Comparison of ENCODE assay signal across 11 mouse cellular contexts in genomic region chr16:43951591-43951990, GRCm38 (mm10). TPM values are rescaled to one million over a fixed set of nuclear protein-coding genes. Genes with fewer than 3 reads are reported as not detected.
DNase-seq lines count a peak whose midpoint lies in the region; ATAC-seq and TF ChIP-seq lines count a peak whose summit lies in the region.
"Had no signal": no experiment of that assay in that cellular context is flagged by ENCODE, and none has a peak within 500 bp of the region (broad histone marks: within the 10 kb centered on the region; RNA-seq: fewer than 3 reads in every experiment).

No protein-coding gene starts in this region.

- peaks cover 8 to 34% of the 10 kb centered on the region in 2 experiments for H3K4me1 ChIP-seq in CH12.LX (ENCODE audit: control insufficient read depth in 1 of 2, insufficient read depth in 2 of 2)
- H3K4me1 ChIP-seq: midbrain, embryonic 15.5 days had no signal

- H3K79me2 ChIP-seq in CH12.LX (replicated peaks; ENCODE audit: control insufficient read depth, extremely low read depth, insufficient read depth, poor library complexity, severe bottlenecking): no peaks in the 10 kb centered on the region

- no peak; the same call in 1 of the 2 replicates for TF ChIP-seq RAD21 in CH12.LX (IDR thresholded peaks at IDR 0.05; ENCODE audit: low read depth, low read length)

- no peak overlapping the region for H3K4me2 ChIP-seq in CH12.LX (ENCODE audit: insufficient read depth, low read depth, poor library complexity, severe bottlenecking)
- H3K4me2 ChIP-seq: midbrain, embryonic 15.5 days had no signal

- dilution Hi-C loops in CH12.LX (cut with MboI; ENCODE audit: extremely low pct_ligation_motif_present, extremely low pct_unique_long_range_greater_than_20kb, low sequenced_read_pairs): no loop called here

- intact Hi-C loops in heart, postnatal 10 days (cut with DNase I): no loop called here

- in situ Hi-C loops in CH12.LX (cut with MboI; ENCODE audit: low pct_ligation_motif_present, low pct_unique_long_range_greater_than_20kb, low sequenced_read_pairs): no loop called here

- TF ChIP-seq POLR2A in CH12.LX (IDR thresholded peaks at IDR 0.05; ENCODE audit: low read depth, low read length): no peak

- H3K9me3 ChIP-seq in CH12.LX (replicated peaks; ENCODE audit: low read length): no peaks in the 10 kb centered on the region
- H3K9me3 ChIP-seq: midbrain, embryonic 15.5 days had no signal

- no peaks in the 10 kb centered on the region for H3K27me3 ChIP-seq in CH12.LX (replicated peaks)
- H3K27me3 ChIP-seq: midbrain, embryonic 15.5 days had no signal

- no peak overlapping the region for H3K4me3 ChIP-seq in CH12.LX (replicated peaks in 1 of 3; ENCODE audit: low read depth in 2 of 3, low read length in 2 of 3, poor library complexity in 1 of 3)
- H3K4me3 ChIP-seq: heart, adult 2 months; midbrain, embryonic 15.5 days had no signal

- peak; percentile 93 for TF ChIP-seq EP300 in CH12.LX (IDR thresholded peaks at IDR 0.05; ENCODE audit: low read length)

- no peak overlapping the region for H3K27ac ChIP-seq in CH12.LX (ENCODE audit: insufficient read depth, low read depth)
- H3K27ac ChIP-seq: heart, adult 2 months; midbrain, embryonic 15.5 days had no signal

- no peak for TF ChIP-seq CTCF in CH12.LX (conservative IDR thresholded peaks at IDR 0.05 in 1 of 2, IDR thresholded peaks at IDR 0.05 in 1 of 2; ENCODE audit: low read depth in 2 of 2, low read length in 2 of 2)

- peaks cover 3 to 44% of the 10 kb centered on the region in 2 experiments for H3K36me3 ChIP-seq in CH12.LX (replicated peaks in 1 of 2; ENCODE audit: control insufficient read depth in 1 of 2, insufficient read depth in 1 of 2, low read length in 1 of 2)
- H3K36me3 ChIP-seq: midbrain, embryonic 15.5 days had no signal

- H3K9ac ChIP-seq in CH12.LX (ENCODE audit: insufficient read depth, low read depth): no peak overlapping the region
- H3K9ac ChIP-seq: midbrain, embryonic 15.5 days had no signal

- peak; percentile 75 to 88; a peak in 3 of 4 replicates for ATAC-seq in hematopoietic stem cell, adult 5-6 weeks (replicated peaks in 1 of 2; ENCODE audit: insufficient read depth in 1 of 2, low FRiP score in 2 of 2, low TSS enrichment in 1 of 2, low read depth in 1 of 2, poor library complexity in 2 of 2, severe bottlenecking in 2 of 2)
- ATAC-seq in monocyte, adult 5-6 weeks (replicated peaks; ENCODE audit: insufficient number of reproducible peaks, low FRiP score, low TSS enrichment, poor library complexity, severe bottlenecking): peak; percentile 97
- ATAC-seq: midbrain, embryonic 15.5 days had no signal

- DNase-seq in heart, adult 8-10 months (ENCODE audit: low spot score): peak; percentile 36
- no peak for DNase-seq in heart, postnatal 10 days
- DNase-seq in CH12.LX (ENCODE audit: extremely low read depth): peak; percentile 82
- DNase-seq in urinary bladder, postnatal 14 days (ENCODE audit: low spot score): no peak
- DNase-seq in embryo, embryonic 11 days: no peak
- no peak for DNase-seq in cerebellum, postnatal 10 days
- DNase-seq: cerebellum, postnatal 36 days had no signal

TF ChIP-seq in CH12.LX, 34 proteins besides CTCF, POLR2A, EP300 and RAD21:
- TF ChIP-seq CHD1 (IDR thresholded peaks at IDR 0.05; ENCODE audit: low read depth, low read length): no peak
- TF ChIP-seq PAX5 (IDR thresholded peaks at IDR 0.05; ENCODE audit: low read length): no peak
- TF ChIP-seq ETS1 (conservative IDR thresholded peaks at IDR 0.05; ENCODE audit: low read depth, low read length): peak; percentile 35; the same call in 1 of the 2 replicates
- no peak for TF ChIP-seq ZNF384 (IDR thresholded peaks at IDR 0.05; ENCODE audit: low read depth, low read length)
- TF ChIP-seq MAX (IDR thresholded peaks at IDR 0.05; ENCODE audit: low read length): peak; percentile 56; the same call in 1 of the 2 replicates
- 0 out of 2 replicates have a peak, but pooled peaks have one; percentile 42 for TF ChIP-seq SIN3A (IDR thresholded peaks at IDR 0.05; ENCODE audit: low read length)
- TF ChIP-seq JUN (IDR thresholded peaks at IDR 0.05; ENCODE audit: insufficient read depth, low read depth, low read length): no peak
- TF ChIP-seq TBP (conservative IDR thresholded peaks at IDR 0.05; ENCODE audit: low read depth, low read length): no peak
- peak; percentile 40 for TF ChIP-seq NRF1 (IDR thresholded peaks at IDR 0.05; ENCODE audit: low read depth, low read length)
- no peak for TF ChIP-seq NELFE (IDR thresholded peaks at IDR 0.05; ENCODE audit: low read depth, low read length)
- TF ChIP-seq JUND (conservative IDR thresholded peaks at IDR 0.05; ENCODE audit: low read depth, low read length): no peak
- no peak for TF ChIP-seq ZMIZ1 (IDR thresholded peaks at IDR 0.05; ENCODE audit: low read depth, low read length)
- no peak for TF ChIP-seq MEF2A (IDR thresholded peaks at IDR 0.05; ENCODE audit: borderline replicate concordance, low read depth, low read length)
- no peak for TF ChIP-seq UBTF (IDR thresholded peaks at IDR 0.05; ENCODE audit: low read depth, low read length)
- peak; percentile 82 for TF ChIP-seq RCOR1 (conservative IDR thresholded peaks at IDR 0.05; ENCODE audit: low read depth, low read length)
- peak; percentile 51 for TF ChIP-seq ELF1 (IDR thresholded peaks at IDR 0.05; ENCODE audit: low read depth, low read length)
- TF ChIP-seq GABPA (IDR thresholded peaks at IDR 0.05; ENCODE audit: insufficient replicate concordance, low read depth, low read length): no peak
- no peak for TF ChIP-seq HCFC1 (IDR thresholded peaks at IDR 0.05; ENCODE audit: low read depth, low read length)
- TF ChIP-seq BHLHE40 (IDR thresholded peaks at IDR 0.05; ENCODE audit: low read depth, low read length): peak; percentile 79
- TF ChIP-seq MXI1 (IDR thresholded peaks at IDR 0.05; ENCODE audit: low read depth, low read length): 0 out of 2 replicates have a peak, but pooled peaks have one; percentile 46
- peak; percentile 96 for TF ChIP-seq IRF4 (IDR thresholded peaks at IDR 0.05; ENCODE audit: low read depth, low read length)
- no peak for TF ChIP-seq MAZ (IDR thresholded peaks at IDR 0.05; ENCODE audit: low read depth, low read length)
- TF ChIP-seq MAFK (IDR thresholded peaks at IDR 0.05; ENCODE audit: insufficient replicate concordance, low read length): no peak
- TF ChIP-seq MYC (IDR thresholded peaks at IDR 0.05; ENCODE audit: low read depth, low read length): peak; percentile 29; the same call in 1 of the 2 replicates
- TF ChIP-seq TCF12 (IDR thresholded peaks at IDR 0.05; ENCODE audit: low read depth, low read length): peak; percentile 73
- no peak for TF ChIP-seq SMC3 (IDR thresholded peaks at IDR 0.05; ENCODE audit: low read depth, low read length)
TF ChIP-seq in CH12.LX: peak in this region for 11.

RNA-seq across cellular contexts. Expression of gene Qtrt2, which starts 25.0 kb away (rescaled TPM):
- 10 to 100 TPM in 3 of 4 experiments, 1 to 10 TPM in 1; 6.4 to 16.6 (median 13.0) TPM for total RNA-seq in heart, adult 8-10 months (2022)
- total RNA-seq in heart, postnatal 10 days (2021): 10 to 100 TPM; 20.0 to 21.0 TPM
- total RNA-seq in CH12.LX (2012; rRNA removed) (52.1 and 64.3 TPM in 2 replicates), CH12.LX (2014; rRNA removed) (94.1 and 108 TPM in 2 replicates)
- 60.0 and 71.6 TPM in 2 replicates for polyA plus RNA-seq in CH12.LX (2012; ENCODE audit: insufficient read length, low read depth)
- 46.3 and 90.1 TPM in 2 replicates for total RNA-seq in hematopoietic stem cell, adult 5-6 weeks (2017)
- total RNA-seq in monocyte, adult 5-6 weeks (2017): 11.5 to 22.4 TPM (median 13.1 TPM) in 3 replicates

RNA-seq across cellular contexts. Expression of gene Zdhhc23, which starts 28.0 kb away (rescaled TPM):
- total RNA-seq in heart, adult 8-10 months (2022): under 1 TPM; 0.33 to 0.57 (median 0.40) TPM
- total RNA-seq in heart, postnatal 10 days (2021): 1 to 10 TPM in 1 of 2 experiments, under 1 TPM in 1; 0.93 to 1.2 TPM
- total RNA-seq in CH12.LX (2012; rRNA removed): 0.59 and 0.68 TPM in 2 replicates
- 0.07 and 0.20 TPM in 2 replicates for total RNA-seq in CH12.LX (2014; rRNA removed)
- 0.46 and 0.55 TPM in 2 replicates for polyA plus RNA-seq in CH12.LX (2012; ENCODE audit: insufficient read length, low read depth)
- total RNA-seq in hematopoietic stem cell, adult 5-6 weeks (2017): 2.1 and 7.3 TPM in 2 replicates
- 0.95 to 3.9 TPM (median 1.8 TPM) in 3 replicates for total RNA-seq in monocyte, adult 5-6 weeks (2017)

Comparison
In these comparisons a context has a peak if more than half of its experiments do, and no peak if none do; other contexts are left out.
1. DNase-seq: peak in heart, adult 8-10 months (single experiment) and CH12.LX (single experiment); none in heart, postnatal 10 days (0 of 2), urinary bladder, postnatal 14 days (single experiment), embryo, embryonic 11 days (single experiment) and cerebellum, postnatal 10 days (0 of 2).